Mouse (Mus musculus) limb, embryonic 14.5 days (tissue): ENCODE measurements around the gene Krtap3-2. TPM values are rescaled to one million over a fixed set of nuclear protein-coding genes. Genes with fewer than 3 reads are reported as not detected.

Experiments used
- ATAC-seq: fragments of 200-750 bp; cut with Nextera tagmentation; 2 replicates; pipeline ENCODE4 v1.8.0; 2017; ENCODE audit warnings: low read depth, moderate number of reproducible peaks, moderate TSS enrichment; ENCODE audit not compliant: low FRiP score
- DNase-seq: peaks from one replicate; pipeline ENCODE4 v3.0.0-alpha.2; 2015; ENCODE audit warnings: low spot score
- H3K27ac ChIP-seq: fragments of 300-500 bp; sonication (generic); replicated peaks from 2 replicates; pipeline ENCODE4 v1.5.1; 2014; ENCODE audit warnings: low read depth, mild to moderate bottlenecking, low read length, moderate library complexity, mixed read lengths
- H3K27me3 ChIP-seq: fragments of 300-500 bp; sonication (generic); 2 replicates; pipeline ENCODE4 v1.6.1; 2014; ENCODE audit warnings: low read length, mixed read lengths; ENCODE audit not compliant: control insufficient read depth, insufficient read depth
- H3K36me3 ChIP-seq: fragments of 300-500 bp; sonication (generic); 2 replicates; pipeline ENCODE4 v1.6.1; 2014; ENCODE audit warnings: mild to moderate bottlenecking, low read length, moderate library complexity, mixed read lengths; ENCODE audit not compliant: control insufficient read depth, insufficient read depth
- H3K4me1 ChIP-seq: fragments of 300-500 bp; sonication (generic); 2 replicates; pipeline ENCODE4 v1.6.1; 2014; ENCODE audit warnings: antibody characterized with exemption, low read length, mixed read lengths; ENCODE audit not compliant: control insufficient read depth, insufficient read depth
- H3K4me2 ChIP-seq: fragments of 300-500 bp; sonication (generic); replicated peaks from 2 replicates; pipeline ENCODE4 v1.6.1; 2014; ENCODE audit warnings: low read depth, mild to moderate bottlenecking, low read length, moderate library complexity; ENCODE audit not compliant: severe bottlenecking
- H3K4me3 ChIP-seq: fragments of 300-500 bp; sonication (generic); replicated peaks from 2 replicates; pipeline ENCODE4 v1.5.1; 2014; ENCODE audit warnings: low read length
- H3K9ac ChIP-seq: fragments of 300-500 bp; sonication (generic); 2 replicates; pipeline ENCODE4 v1.6.1; 2014; ENCODE audit warnings: mild to moderate bottlenecking, low read depth, low read length, moderate library complexity; ENCODE audit not compliant: severe bottlenecking
- H3K9me3 ChIP-seq: fragments of 300-500 bp; sonication (generic); 2 replicates; pipeline ENCODE4 v1.6.1; 2016; ENCODE audit warnings: low read length; ENCODE audit not compliant: control insufficient read depth
- POLR2A ChIP-seq: fragments of 200-500 bp; IDR thresholded peaks from 2 replicates; pipeline ENCODE4 v1.8.0; 2012; ENCODE audit warnings: inconsistent platforms, mild to moderate bottlenecking, moderate library complexity, borderline replicate concordance; ENCODE audit not compliant: insufficient read depth, insufficient read length; ENCODE audit errors: extremely low read depth
- WGBS: fragments of 180-500 bp; shearing (Covaris S2); extraction: QIAGEN DNeasy Blood & Tissue Kit; methylation state at CpG from one replicate; pipeline ENCODE4 v1.1.7; 2014; 5-methylcytosine and 5-hydroxymethylcytosine counted together
- polyA plus RNA-seq, 2 experiments: library from polyadenylated mRNA; depleted of rRNA in 1 of 2; stranded (reverse) in 1 of 2; unstranded in 1 of 2; fragments of >200 nt; fragmentation: Nextera tagmentation in 1 of 2; extraction: Ambion mirVana in 1 of 2; gene quantifications; 2 replicates each; pipeline versions ENCODE4 v1.2.1 to v1.2.3; 2012 to 2014

Gene Krtap3-2
- polyA plus RNA-seq, 2 experiments, result not detected

GRCm38 (mm10) chr11:99562580-99562979 is 5.9 kb upstream of the Krtap3-2 start:
- Histone ChIP-seq H3K4me1 (no peaks in the 10 kb centered on the region), H3K27ac (no peak overlapping the region), H3K27me3 (no peaks in the 10 kb centered on the region), H3K9ac (no peak overlapping the region), H3K9me3 (no peaks in the 10 kb centered on the region), H3K4me2 (no peak overlapping the region), H3K4me3 (no peak overlapping the region), H3K36me3 (no peaks in the 10 kb centered on the region)
- TF ChIP-seq POLR2A, result no peak
- DNase-seq (no peak), ATAC-seq (no peak)
- 87% methylated on average over 6 of the region's 6 CpGs for WGBS

DNA sequence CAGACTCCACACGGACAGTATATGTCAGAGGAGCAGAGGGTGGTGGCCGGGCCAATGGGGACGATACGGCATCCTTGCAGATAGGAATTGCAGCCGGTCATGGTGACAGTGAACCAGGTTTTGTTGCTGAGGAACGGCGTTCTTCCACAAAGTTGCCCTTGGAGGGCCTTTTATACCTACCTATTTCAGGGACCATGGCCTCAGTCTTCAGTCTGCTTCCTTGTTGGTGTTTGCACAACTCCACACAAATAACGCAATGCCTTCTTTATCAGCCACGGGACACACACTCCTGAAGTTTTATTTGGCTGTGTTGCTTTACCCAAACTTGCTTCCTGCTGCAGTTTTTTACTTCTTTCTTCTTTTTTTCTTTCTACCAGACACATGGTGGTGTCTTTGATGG is 2.7 kb upstream of the Krtap3-2 start, which contains the start of gene Gm11939:
Gm11939 (minus strand) TSS at position 101 of the 400 bp plus-strand sequence.
- no peak within 1 kb of the TSS for H3K27ac ChIP-seq
- ATAC-seq, result no peak
- no peak for TF ChIP-seq POLR2A
- H3K27me3 ChIP-seq, result no peaks in the 10 kb centered on the region
- no peak within 1 kb of the TSS for H3K4me2 ChIP-seq
- no peaks in the 10 kb centered on the region for H3K4me1 ChIP-seq
- no peak within 1 kb of the TSS for H3K4me3 ChIP-seq
- no peaks in the 10 kb centered on the region for H3K9me3 ChIP-seq
- WGBS, result 89% methylated on average over 9 of the region's 9 CpGs
- no peak within 1 kb of the TSS for H3K9ac ChIP-seq
- H3K36me3 ChIP-seq, result no peaks in the 10 kb centered on the region
- DNase-seq, result no peak

- no peak overlapping the region for H3K9ac ChIP-seq
- ATAC-seq (no peak), DNase-seq (no peak)
- WGBS, result 90% methylated on average over 3 of the region's 3 CpGs
- TF ChIP-seq POLR2A, result no peak
- H3K9me3 ChIP-seq, result no peaks in the 10 kb centered on the region
- no peak overlapping the region for H3K27ac ChIP-seq
- no peak overlapping the region for H3K4me2 ChIP-seq
- no peak overlapping the region for H3K4me3 ChIP-seq
- no peaks in the 10 kb centered on the region for H3K27me3 ChIP-seq
- no peaks in the 10 kb centered on the region for H3K4me1 ChIP-seq
- H3K36me3 ChIP-seq, result no peaks in the 10 kb centered on the region
Observed at GRCm38 (mm10) chr11:99557976-99558745, 1.5 kb upstream of the Krtap3-2 start.

GRCm38 (mm10) chr11:99556195-99556594 is 458 bp downstream of the Krtap3-2 start:
- Histone ChIP-seq H3K27me3 (no peaks in the 10 kb centered on the region), H3K36me3 (no peaks in the 10 kb centered on the region), H3K9ac (no peak overlapping the region), H3K4me2 (no peak overlapping the region), H3K4me3 (no peak overlapping the region), H3K27ac (no peak overlapping the region), H3K4me1 (no peaks in the 10 kb centered on the region), H3K9me3 (no peaks in the 10 kb centered on the region)
- no peak for TF ChIP-seq POLR2A
- no peak for DNase-seq
- WGBS, result 86% methylated on average over 2 of the region's 2 CpGs
- ATAC-seq, result no peak

- no peak within 1 kb of the TSS for H3K4me2 ChIP-seq
- no peak within 1 kb of the TSS for H3K9ac ChIP-seq
- no peak within 1 kb of the TSS for H3K27ac ChIP-seq
Observed at GRCm38 (mm10) chr11:99550765-99551164, 5.9 kb downstream of the Krtap3-2 start, which contains the start of gene Krtap3-3. Gene Krtap3-3 (minus strand): TSS chr11:99550865.

More at GRCm38 (mm10) chr11:99550765-99551164, 5.9 kb downstream of the Krtap3-2 start, which contains the start of gene Krtap3-3:
- WGBS, result 46% methylated on average over 4 of the region's 4 CpGs
- TF ChIP-seq POLR2A, result no peak
- H3K36me3 ChIP-seq, result no peaks in the 10 kb centered on the region
- no peak within 1 kb of the TSS for H3K4me3 ChIP-seq
- H3K27me3 ChIP-seq, result no peaks in the 10 kb centered on the region
- no peak for ATAC-seq
- no peaks in the 10 kb centered on the region for H3K4me1 ChIP-seq
- no peak for DNase-seq
- no peaks in the 10 kb centered on the region for H3K9me3 ChIP-seq
